Mouse (Mus musculus) thymus, adult 2 months (tissue): ENCODE data around the gene Gls.

Experiments
- CTCF ChIP-seq: fragments of 200-500 bp; IDR thresholded peaks from 2 replicates; pipeline ENCODE4 v1.5.1; 2012; ENCODE audit warnings: mild to moderate bottlenecking, control low read depth, low read length, moderate library complexity, borderline replicate concordance; ENCODE audit not compliant: control insufficient read depth, poor library complexity, insufficient read depth; ENCODE audit errors: extremely low read depth
- POLR2A ChIP-seq: fragments of 200-500 bp; IDR thresholded peaks from 2 replicates; pipeline ENCODE4 v1.6.1; 2012; ENCODE audit warnings: mild to moderate bottlenecking, low read length, control low read depth, moderate library complexity; ENCODE audit not compliant: control insufficient read depth, poor library complexity, insufficient read depth; ENCODE audit errors: extremely low read depth

GRCm38 (mm10) chr1:52279831-52280595 lies 47.0 kb upstream of the Gls start:
- TF ChIP-seq CTCF (no peak), POLR2A (no peak)
